Mouse (Mus musculus): ENCODE measurements around the gene Kmo.
A peak's percentile ranks its signal among the peaks of the same experiment; 100 is the strongest.

The Kmo gene

GRCm38 (mm10) chr1:175693429-175693960 is 73.3 kb downstream of the Kmo start:
- DNase-seq (ENCODE audit: low read depth, low spot score), result no peak

GRCm38 (mm10) chr1:175698293-175698692 is 78.1 kb downstream of the Kmo start, which contains the start of gene Wdr64:
Wdr64 (plus strand) TSS chr1:175698593.
- DNase-seq (ENCODE audit: low read depth, low spot score), result no peak

GRCm38 (mm10) chr1:175699375-175699774 is 79.2 kb downstream of the Kmo start:
- no peak for DNase-seq (ENCODE audit: low read depth, low spot score)

GRCm38 (mm10) chr1:175699796-175700195 is 79.6 kb downstream of the Kmo start:
- peak; percentile 8 for DNase-seq (ENCODE audit: low read depth, low spot score)

GRCm38 (mm10) chr1:175701145-175701544 is 81.0 kb downstream of the Kmo start:
- DNase-seq (ENCODE audit: low read depth, low spot score), result no peak

GRCm38 (mm10) chr1:175707599-175707998 is 87.4 kb downstream of the Kmo start:
- DNase-seq (ENCODE audit: low read depth, low spot score), result no peak

- DNase-seq (ENCODE audit: low read depth, low spot score), result no peak
Observed at GRCm38 (mm10) chr1:175708013-175708412, 87.8 kb downstream of the Kmo start.

Data from 3T3-L1 (cell line).